Mouse (Mus musculus): ENCODE measurements around the gene Kdm4d. TPM values are rescaled to one million over a fixed set of nuclear protein-coding genes. Genes with fewer than 3 reads are reported as not detected.

Gene Kdm4d
- polyA plus RNA-seq, 1 experiment from 2014 or later = 0.45 TPM

DNA sequence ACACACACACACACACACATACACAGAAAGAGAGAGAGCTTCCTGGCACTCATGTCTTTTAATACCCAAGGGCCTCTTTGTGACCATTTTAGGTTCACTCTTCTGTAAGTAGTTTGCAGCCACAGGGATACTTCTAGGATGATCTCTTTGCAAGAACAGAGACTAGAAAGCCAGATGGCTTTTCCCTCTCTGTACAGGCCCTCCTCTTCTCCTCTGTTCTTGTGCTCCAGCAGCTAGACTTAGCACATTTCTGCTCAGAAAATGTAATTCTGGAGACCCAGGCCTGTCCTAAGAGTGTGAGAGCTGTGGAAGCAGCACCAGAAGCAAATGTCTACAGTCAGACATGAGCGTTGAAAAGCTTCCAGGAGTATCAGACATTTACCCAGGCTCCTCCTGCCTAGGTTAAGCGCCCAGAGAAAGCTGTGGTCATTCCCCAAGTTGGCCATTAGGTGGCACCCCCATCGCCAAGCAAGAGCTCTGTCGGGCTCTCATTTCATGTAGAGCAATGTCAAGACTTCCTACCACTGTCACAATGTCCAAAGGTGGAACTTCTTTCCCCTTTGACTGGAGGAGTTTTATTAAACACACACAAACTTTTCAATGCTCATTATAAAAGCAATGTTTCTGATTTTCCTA lies 23.2 kb upstream of the Kdm4d start:
- WGBS = 9% methylated on average over 4 of the region's 4 CpGs
- peak; percentile 69 for ATAC-seq (ENCODE audit: low FRiP score, low TSS enrichment)
- Histone ChIP-seq H3K36me3 (ENCODE audit: control insufficient read depth, insufficient read depth, low read length) (no peaks in the 10 kb centered on the region), H3K4me3 (replicated peaks; ENCODE audit: low read depth, low read length) (no peak overlapping the region), H3K9ac (replicated peaks; ENCODE audit: low read length) (no peak overlapping the region), H3K4me2 (ENCODE audit: low read length) (no peak overlapping the region), H3K9me3 (ENCODE audit: control insufficient read depth, low read length) (no peaks in the 10 kb centered on the region), H3K27ac (replicated peaks; ENCODE audit: low read depth, low read length) (no peak overlapping the region), H3K4me1 (ENCODE audit: control insufficient read depth, insufficient read depth, low read length) (no peaks in the 10 kb centered on the region), H3K27me3 (ENCODE audit: control insufficient read depth, insufficient read depth, low read length) (no peaks in the 10 kb centered on the region)
- peak; percentile 89 for DNase-seq

DNA sequence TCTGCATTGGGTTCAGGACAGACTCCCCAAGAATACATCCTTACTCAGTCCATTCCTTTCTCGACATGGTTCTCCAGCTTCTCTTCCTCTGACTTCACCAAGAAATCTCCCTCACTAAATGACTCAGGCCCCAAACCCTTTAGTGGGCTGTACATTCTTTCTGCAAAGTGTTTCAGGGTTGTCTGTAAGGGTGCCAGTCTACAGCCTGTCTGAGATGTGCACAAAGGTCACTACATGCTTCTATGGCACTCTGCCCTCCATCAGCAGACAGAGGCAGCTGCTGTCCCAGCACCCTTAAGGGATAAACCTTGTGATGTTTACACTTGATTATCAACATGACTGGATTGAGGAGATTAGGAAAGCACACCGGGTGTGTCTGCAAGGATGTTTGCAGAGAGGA lies 21.4 kb upstream of the Kdm4d start:
- 67% methylated on average over 2 of the region's 2 CpGs for WGBS
- no peak overlapping the region for H3K27ac ChIP-seq (replicated peaks; ENCODE audit: low read depth, low read length)
- H3K9me3 ChIP-seq (ENCODE audit: control insufficient read depth, low read length) = no peaks in the 10 kb centered on the region
- no peak overlapping the region for H3K4me3 ChIP-seq (replicated peaks; ENCODE audit: low read depth, low read length)
- ATAC-seq (ENCODE audit: low FRiP score, low TSS enrichment) (no peak), DNase-seq (no peak)
- H3K9ac ChIP-seq (replicated peaks; ENCODE audit: low read length) = no peak overlapping the region; the same call in 1 of the 2 replicates
- no peak overlapping the region for H3K4me2 ChIP-seq (ENCODE audit: low read length)
- no peaks in the 10 kb centered on the region for H3K36me3 ChIP-seq (ENCODE audit: control insufficient read depth, insufficient read depth, low read length)
- no peaks in the 10 kb centered on the region for H3K4me1 ChIP-seq (ENCODE audit: control insufficient read depth, insufficient read depth, low read length)
- H3K27me3 ChIP-seq (ENCODE audit: control insufficient read depth, insufficient read depth, low read length) = no peaks in the 10 kb centered on the region

DNA sequence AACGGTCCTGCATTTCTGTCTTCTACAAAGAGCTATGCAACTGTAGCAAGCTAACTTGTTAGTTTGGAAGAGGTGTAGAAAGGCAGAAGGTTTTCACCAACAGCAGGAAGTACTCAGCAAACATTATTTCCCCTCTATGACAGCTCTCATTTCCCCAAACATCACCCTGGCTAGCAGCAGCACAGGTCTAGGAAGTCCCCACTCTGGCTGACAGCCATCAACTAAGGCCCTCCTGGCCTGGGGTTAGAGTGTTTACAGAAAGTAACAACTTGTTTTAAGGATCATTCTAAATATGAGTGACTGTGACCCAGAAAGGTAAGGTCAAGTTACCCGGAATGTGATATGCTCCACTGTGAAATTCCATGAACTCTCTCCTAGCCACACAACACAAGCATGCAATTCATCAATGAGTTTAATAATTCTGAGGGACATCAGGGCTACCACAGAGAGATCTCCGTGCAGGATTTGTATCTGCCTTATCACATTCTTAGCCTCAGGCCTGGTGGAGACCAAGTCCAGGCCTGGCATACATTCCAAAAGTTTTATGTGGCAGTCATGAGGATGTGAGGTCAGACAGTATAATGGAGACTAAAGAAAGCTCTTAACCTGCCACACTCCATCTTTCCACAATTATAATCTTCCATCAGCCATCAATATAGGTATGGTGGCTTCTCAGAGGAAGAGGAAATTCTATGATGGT lies 20.8 kb upstream of the Kdm4d start:
- no peaks in the 10 kb centered on the region for H3K36me3 ChIP-seq (ENCODE audit: control insufficient read depth, insufficient read depth, low read length)
- H3K9ac ChIP-seq (replicated peaks; ENCODE audit: low read length) = no peak overlapping the region
- DNase-seq = no peak
- ATAC-seq (ENCODE audit: low FRiP score, low TSS enrichment) = no peak
- no peaks in the 10 kb centered on the region for H3K27me3 ChIP-seq (ENCODE audit: control insufficient read depth, insufficient read depth, low read length)
- H3K4me3 ChIP-seq (replicated peaks; ENCODE audit: low read depth, low read length) = no peak overlapping the region
- no peak overlapping the region for H3K27ac ChIP-seq (replicated peaks; ENCODE audit: low read depth, low read length)
- WGBS = 81% methylated on average over 3 of the region's 3 CpGs
- H3K4me1 ChIP-seq (ENCODE audit: control insufficient read depth, insufficient read depth, low read length) = no peaks in the 10 kb centered on the region
- H3K4me2 ChIP-seq (ENCODE audit: low read length) = no peak overlapping the region
- no peaks in the 10 kb centered on the region for H3K9me3 ChIP-seq (ENCODE audit: control insufficient read depth, low read length)

DNA sequence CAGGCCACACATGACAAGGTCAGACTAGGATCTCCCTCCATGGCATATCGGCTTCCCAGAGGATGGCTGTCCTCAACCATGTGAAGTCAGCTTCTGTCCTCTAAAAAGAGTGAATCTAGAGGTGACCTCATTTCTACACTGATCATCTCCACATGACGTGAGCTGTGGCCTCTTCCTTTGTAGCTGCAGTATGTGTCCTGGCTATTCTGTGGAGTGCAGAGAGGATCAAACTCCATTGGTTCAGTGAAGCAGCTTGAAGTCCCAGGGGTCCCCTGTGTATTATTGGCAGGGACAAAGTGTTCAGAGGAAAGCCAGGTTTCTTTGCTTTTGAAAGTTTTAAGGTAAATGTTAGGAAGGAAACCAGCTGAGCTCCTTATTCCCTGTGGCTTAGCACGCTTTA lies 17.8 kb upstream of the Kdm4d start:
- no peak overlapping the region for H3K9ac ChIP-seq (replicated peaks; ENCODE audit: low read length)
- no peak for ATAC-seq (ENCODE audit: low FRiP score, low TSS enrichment)
- no peak for DNase-seq
- H3K27ac ChIP-seq (replicated peaks; ENCODE audit: low read depth, low read length) = no peak overlapping the region
- H3K4me3 ChIP-seq (replicated peaks; ENCODE audit: low read depth, low read length) = no peak overlapping the region
- no peak overlapping the region for H3K4me2 ChIP-seq (ENCODE audit: low read length)
- no peaks in the 10 kb centered on the region for H3K4me1 ChIP-seq (ENCODE audit: control insufficient read depth, insufficient read depth, low read length)
- H3K27me3 ChIP-seq (ENCODE audit: control insufficient read depth, insufficient read depth, low read length) = no peaks in the 10 kb centered on the region
- no peaks in the 10 kb centered on the region for H3K9me3 ChIP-seq (ENCODE audit: control insufficient read depth, low read length)
- H3K36me3 ChIP-seq (ENCODE audit: control insufficient read depth, insufficient read depth, low read length) = 0 out of 2 replicates have a peak, but pooled peaks cover 6% of the 10 kb centered on the region
- WGBS = 81% methylated on average over 3 of the region's 3 CpGs

DNA sequence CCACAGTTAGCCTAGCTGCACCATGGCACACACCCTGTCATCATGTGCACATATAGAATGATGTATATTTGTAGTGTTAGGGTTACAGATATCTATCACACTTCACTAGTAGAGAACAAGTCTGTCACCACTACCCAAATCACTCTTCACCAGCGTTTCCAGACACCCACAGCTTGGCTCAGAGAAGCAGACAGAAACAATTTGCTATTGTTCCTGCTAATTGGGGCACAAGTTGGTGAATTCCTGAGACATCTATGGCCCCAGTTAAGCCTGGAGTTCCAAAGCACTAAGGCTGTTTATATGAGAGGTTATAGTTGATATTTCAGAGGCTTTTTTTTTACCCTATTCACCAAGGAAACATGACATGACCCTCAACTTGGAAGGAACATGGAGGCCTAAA lies 17.0 kb upstream of the Kdm4d start:
- DNase-seq = no peak
- Histone ChIP-seq H3K27me3 (ENCODE audit: control insufficient read depth, insufficient read depth, low read length) (no peaks in the 10 kb centered on the region), H3K9me3 (ENCODE audit: control insufficient read depth, low read length) (no peaks in the 10 kb centered on the region), H3K36me3 (ENCODE audit: control insufficient read depth, insufficient read depth, low read length) (peaks cover 12% of the 10 kb centered on the region; the same call in 1 of the 2 replicates), H3K4me3 (replicated peaks; ENCODE audit: low read depth, low read length) (no peak overlapping the region), H3K9ac (replicated peaks; ENCODE audit: low read length) (no peak overlapping the region), H3K27ac (replicated peaks; ENCODE audit: low read depth, low read length) (no peak overlapping the region), H3K4me1 (ENCODE audit: control insufficient read depth, insufficient read depth, low read length) (no peaks in the 10 kb centered on the region), H3K4me2 (ENCODE audit: low read length) (no peak overlapping the region)
- no peak for ATAC-seq (ENCODE audit: low FRiP score, low TSS enrichment)
- WGBS = 76% methylated on average over 1 of the region's 1 CpGs

DNA sequence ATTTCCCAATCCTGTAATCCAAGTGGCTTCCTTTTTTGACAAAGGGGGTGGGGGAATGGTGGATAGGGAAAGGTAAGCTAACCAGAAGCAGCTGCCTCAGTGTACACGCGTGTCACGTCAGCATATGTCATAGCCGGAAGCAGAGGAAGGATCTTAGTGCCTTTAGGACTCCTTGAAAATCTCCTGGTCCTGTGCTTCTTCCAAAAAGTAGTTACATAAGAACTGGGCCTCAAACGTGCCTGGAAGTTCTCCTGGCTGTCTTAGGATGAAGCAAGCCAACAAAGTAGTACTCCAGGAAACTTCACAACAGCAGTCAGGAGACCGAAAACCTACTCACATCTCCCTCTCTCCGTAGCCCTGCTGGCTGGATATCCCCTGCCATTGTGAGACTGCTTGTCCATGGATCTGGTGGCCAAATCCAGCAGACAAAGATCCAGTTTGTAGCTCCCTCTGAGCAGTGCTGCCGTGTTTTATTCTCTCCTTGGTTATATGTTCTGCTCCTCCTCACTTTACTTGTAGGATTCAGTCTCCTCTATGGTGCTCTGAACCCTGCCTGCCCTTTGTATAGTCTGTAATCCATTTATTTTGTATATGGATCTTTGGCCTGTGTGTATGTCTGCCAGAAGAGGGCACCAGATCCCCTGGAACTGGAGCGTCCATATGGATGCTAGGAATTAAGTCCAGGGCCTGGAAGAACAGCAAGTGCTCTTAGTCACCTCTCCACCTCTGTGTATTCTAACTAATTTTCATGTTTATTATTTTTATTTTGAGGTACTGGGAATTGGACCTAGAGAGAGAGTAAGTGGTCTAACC lies 12.6 kb upstream of the Kdm4d start:
- ATAC-seq (ENCODE audit: low FRiP score, low TSS enrichment) = peak; percentile 51; the same call in 1 of the 2 replicates
- H3K9me3 ChIP-seq (ENCODE audit: control insufficient read depth, low read length) = no peaks in the 10 kb centered on the region

DNA sequence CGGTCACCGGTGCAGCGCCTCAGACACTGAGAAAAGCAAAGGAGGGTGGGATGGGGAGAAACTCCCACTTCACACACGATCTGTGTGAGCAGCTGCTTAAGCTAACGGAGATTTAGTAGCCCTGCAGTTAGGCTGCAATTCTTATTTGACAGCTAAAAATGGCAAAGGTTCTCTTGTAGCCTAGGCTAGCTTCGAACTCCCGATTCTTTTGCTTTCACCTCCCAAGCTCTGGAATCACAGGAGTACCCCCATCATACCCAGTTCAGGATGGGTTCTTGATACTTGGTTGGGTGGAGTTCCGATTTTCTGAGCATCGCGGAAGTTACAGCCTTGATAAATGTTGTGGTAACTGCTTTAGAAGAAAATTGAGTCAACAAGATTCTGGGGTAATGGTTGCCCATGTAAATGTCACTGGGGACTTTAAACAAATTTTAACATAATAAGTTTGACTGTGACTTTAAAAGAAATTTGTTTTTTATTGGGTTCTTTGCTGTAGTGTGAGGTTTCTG lies 688 bp upstream of the Kdm4d start:
- H3K4me1 ChIP-seq (ENCODE audit: control insufficient read depth, insufficient read depth, low read length) = peaks cover 9% of the 10 kb centered on the region; the same call in 1 of the 2 replicates
- ATAC-seq (ENCODE audit: low FRiP score, low TSS enrichment) (no peak), DNase-seq (no peak)
- H3K4me3 ChIP-seq (replicated peaks; ENCODE audit: low read depth, low read length) = peak overlapping the region; percentile 80
- H3K36me3 ChIP-seq (ENCODE audit: control insufficient read depth, insufficient read depth, low read length) = peaks cover 34% of the 10 kb centered on the region
- peak overlapping the region; percentile 74 for H3K9ac ChIP-seq (replicated peaks; ENCODE audit: low read length)
- H3K9me3 ChIP-seq (ENCODE audit: control insufficient read depth, low read length) = no peaks in the 10 kb centered on the region
- H3K4me2 ChIP-seq (ENCODE audit: low read length) = peak overlapping the region; percentile 86
- 5% methylated on average over 10 of the region's 10 CpGs for WGBS
- no peaks in the 10 kb centered on the region for H3K27me3 ChIP-seq (ENCODE audit: control insufficient read depth, insufficient read depth, low read length)
- H3K27ac ChIP-seq (replicated peaks; ENCODE audit: low read depth, low read length) = peak overlapping the region; percentile 70

More for the DNA sequence above, 12.6 kb upstream of the Kdm4d start:
- peaks cover 45% of the 10 kb centered on the region for H3K36me3 ChIP-seq (ENCODE audit: control insufficient read depth, insufficient read depth, low read length)
- H3K4me1 ChIP-seq (ENCODE audit: control insufficient read depth, insufficient read depth, low read length) = no peaks in the 10 kb centered on the region
- H3K27ac ChIP-seq (replicated peaks; ENCODE audit: low read depth, low read length) = no peak overlapping the region
- 79% methylated on average over 9 of the region's 9 CpGs for WGBS
- DNase-seq = peak; percentile 82
- no peak overlapping the region for H3K9ac ChIP-seq (replicated peaks; ENCODE audit: low read length)
- H3K4me3 ChIP-seq (replicated peaks; ENCODE audit: low read depth, low read length) = no peak overlapping the region
- H3K4me2 ChIP-seq (ENCODE audit: low read length) = no peak overlapping the region
- H3K27me3 ChIP-seq (ENCODE audit: control insufficient read depth, insufficient read depth, low read length) = no peaks in the 10 kb centered on the region

DNA sequence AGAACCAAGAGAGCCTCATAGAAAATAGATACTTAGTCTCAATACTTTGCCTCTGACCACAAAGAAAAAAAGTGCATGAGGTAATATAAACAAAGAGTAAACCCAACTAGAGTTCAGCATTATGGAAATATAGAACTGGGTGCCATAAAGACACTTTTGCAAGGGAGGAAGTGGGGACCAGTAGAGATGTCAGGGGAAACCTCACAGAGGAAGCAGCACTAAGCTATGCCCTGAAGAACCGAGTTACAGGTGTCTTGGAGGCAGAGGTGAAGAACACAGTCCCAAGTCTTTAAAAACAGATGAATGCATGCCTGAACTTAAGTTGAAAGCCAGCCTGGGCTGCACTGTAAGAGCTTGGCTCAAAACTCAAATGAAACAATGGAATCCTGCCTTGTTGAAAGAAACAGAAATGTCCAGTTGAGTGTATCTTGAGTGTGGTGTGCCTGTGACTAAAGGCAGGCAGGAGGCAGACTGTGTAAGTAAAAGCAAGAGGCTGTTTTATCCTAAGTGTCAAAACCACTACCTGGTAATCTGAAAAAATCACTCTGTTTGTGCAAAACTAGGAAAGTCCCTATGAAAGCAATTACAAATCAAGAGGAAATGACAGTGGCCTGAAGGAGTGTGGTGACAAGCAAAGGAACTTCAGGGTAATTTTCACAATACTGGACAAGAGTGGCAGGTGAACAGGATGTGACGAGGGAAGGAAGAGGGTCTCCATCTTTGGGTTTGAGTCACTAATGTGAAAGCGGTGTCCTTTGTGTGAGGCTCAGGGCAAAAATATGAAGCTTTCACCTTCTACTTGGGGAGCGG lies 1.2 kb downstream of the Kdm4d start:
- no peaks in the 10 kb centered on the region for H3K9me3 ChIP-seq (ENCODE audit: control insufficient read depth, low read length)
- no peaks in the 10 kb centered on the region for H3K27me3 ChIP-seq (ENCODE audit: control insufficient read depth, insufficient read depth, low read length)
- H3K4me1 ChIP-seq (ENCODE audit: control insufficient read depth, insufficient read depth, low read length) = peaks cover 9% of the 10 kb centered on the region; the same call in 1 of the 2 replicates
- H3K4me2 ChIP-seq (ENCODE audit: low read length) = peak overlapping the region; percentile 63
- ATAC-seq (ENCODE audit: low FRiP score, low TSS enrichment) = no peak
- 86% methylated on average over 4 of the region's 4 CpGs for WGBS
- no peak overlapping the region for H3K27ac ChIP-seq (replicated peaks; ENCODE audit: low read depth, low read length)
- peak overlapping the region; percentile 80 for H3K4me3 ChIP-seq (replicated peaks; ENCODE audit: low read depth, low read length)
- peak overlapping the region; percentile 59; the same call in 1 of the 2 replicates for H3K9ac ChIP-seq (replicated peaks; ENCODE audit: low read length)
- no peak for DNase-seq
- peaks cover 16% of the 10 kb centered on the region for H3K36me3 ChIP-seq (ENCODE audit: control insufficient read depth, insufficient read depth, low read length)
